Mouse (Mus musculus): ENCODE results near the gene Rpl36-ps4. TPM values are rescaled to one million over a fixed set of nuclear protein-coding genes. Genes with fewer than 3 reads are reported as not detected.

The Rpl36-ps4 gene
- polyA plus RNA-seq (2016; fragmentation: Nextera tagmentation; extraction: Ambion mirVana) = not detected in 2 replicates

DNA sequence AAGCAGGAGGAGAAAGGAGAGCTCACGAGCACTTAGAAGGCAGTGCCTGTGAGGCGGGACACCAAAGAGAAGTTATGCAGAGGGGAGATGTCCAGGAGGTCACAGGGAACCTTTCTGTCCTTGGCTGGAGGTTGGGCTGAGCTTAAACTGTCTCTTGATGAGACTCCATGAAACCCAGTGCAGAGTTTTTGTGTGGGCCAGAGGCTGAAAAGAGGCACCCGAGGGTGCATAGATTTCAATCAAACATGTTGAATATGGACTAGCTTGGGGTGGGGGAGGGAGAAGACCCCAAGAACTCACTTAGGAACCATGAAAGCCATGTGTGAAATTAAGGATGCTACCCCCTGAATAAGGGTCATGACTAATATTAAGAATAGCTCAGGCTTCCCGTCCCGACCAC is at the start of gene Rpl36-ps4:
Gene Rpl36-ps4, plus strand, starts transcription at position 301 of the 400 bp plus-strand sequence.
- H3K27me3 ChIP-seq (ENCODE audit: low read depth, poor library complexity, severe bottlenecking) = no peaks in the 10 kb centered on the region
- no peaks in the 10 kb centered on the region for H3K9me3 ChIP-seq (replicated peaks)
- H3K36me3 ChIP-seq = no peaks in the 10 kb centered on the region
- no peak within 1 kb of the TSS for H3K4me3 ChIP-seq
- H3K27ac ChIP-seq (replicated peaks) = no peak within 1 kb of the TSS
- no peaks in the 10 kb centered on the region for H3K4me1 ChIP-seq
- 93% methylated on average over 5 of the region's 5 CpGs for WGBS
- DNase-seq (ENCODE audit: low spot score) = no peak

DNA sequence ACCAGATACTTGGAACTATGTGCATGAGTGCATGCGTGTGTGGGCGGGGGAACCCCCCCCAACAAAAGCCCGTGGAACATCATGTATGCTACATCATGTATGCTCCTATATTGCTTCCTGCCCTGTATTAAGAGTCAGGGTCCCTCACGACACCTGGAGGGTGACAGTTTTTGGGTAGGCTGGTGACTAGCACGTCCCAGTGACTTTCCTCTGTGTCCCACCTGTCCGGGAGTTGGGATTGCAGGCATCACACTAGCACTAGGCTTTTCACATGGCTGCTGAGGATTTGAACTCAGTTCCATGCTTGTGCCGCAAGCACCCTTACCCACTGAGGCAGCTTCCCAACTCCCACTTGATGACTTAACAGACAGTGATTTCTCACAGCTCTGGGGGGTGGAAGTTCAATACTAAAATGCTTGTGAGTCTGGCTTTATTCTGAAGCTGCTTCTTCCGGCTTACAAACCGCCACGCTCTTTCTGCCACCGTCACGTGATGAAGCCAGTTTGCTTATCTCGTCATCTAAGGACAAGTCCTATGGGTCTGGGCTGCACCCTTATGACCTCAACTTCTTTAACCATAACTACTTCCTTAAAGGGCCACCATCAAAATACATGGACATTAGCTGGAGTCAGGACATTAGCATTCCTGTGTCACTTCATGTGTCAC is 49.2 kb upstream of the Rpl36-ps4 start:
- 90% methylated on average over 13 of the region's 13 CpGs for WGBS
- peak; percentile 7 for DNase-seq (ENCODE audit: low spot score)
- H3K36me3 ChIP-seq = no peaks in the 10 kb centered on the region
- no peak overlapping the region for H3K4me3 ChIP-seq
- H3K4me1 ChIP-seq = peaks cover 10% of the 10 kb centered on the region
- no peaks in the 10 kb centered on the region for H3K9me3 ChIP-seq (replicated peaks)
- peaks cover 32% of the 10 kb centered on the region for H3K27me3 ChIP-seq (ENCODE audit: low read depth, poor library complexity, severe bottlenecking)
- no peak overlapping the region for H3K27ac ChIP-seq (replicated peaks)

DNA sequence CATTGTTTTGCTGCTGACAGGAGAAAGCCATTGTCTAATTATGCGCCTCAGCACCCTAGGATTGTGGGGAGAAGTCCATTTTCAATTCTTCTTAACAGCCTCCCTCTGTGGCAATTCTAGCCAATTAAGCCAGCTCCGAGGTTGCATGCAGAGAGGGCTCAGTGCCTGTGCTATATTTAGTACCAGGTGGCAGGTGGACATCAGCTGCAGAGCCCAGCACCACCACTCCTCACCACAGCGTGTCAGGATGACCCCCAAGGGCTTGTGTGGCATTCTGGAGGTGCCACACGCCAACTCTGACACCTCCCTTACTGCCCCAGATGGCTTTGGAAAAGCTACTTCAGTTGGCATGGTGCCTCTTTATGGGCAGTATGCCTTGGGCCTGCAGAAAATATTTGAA is 48.5 kb upstream of the Rpl36-ps4 start:
- no peak for DNase-seq (ENCODE audit: low spot score)
- Histone ChIP-seq H3K4me1 (peaks cover 13% of the 10 kb centered on the region), H3K9me3 (replicated peaks) (no peaks in the 10 kb centered on the region), H3K27me3 (ENCODE audit: low read depth, poor library complexity, severe bottlenecking) (peaks cover 35% of the 10 kb centered on the region), H3K36me3 (no peaks in the 10 kb centered on the region), H3K27ac (replicated peaks) (no peak overlapping the region), H3K4me3 (no peak overlapping the region)
- WGBS = 36% methylated on average over 4 of the region's 4 CpGs

DNA sequence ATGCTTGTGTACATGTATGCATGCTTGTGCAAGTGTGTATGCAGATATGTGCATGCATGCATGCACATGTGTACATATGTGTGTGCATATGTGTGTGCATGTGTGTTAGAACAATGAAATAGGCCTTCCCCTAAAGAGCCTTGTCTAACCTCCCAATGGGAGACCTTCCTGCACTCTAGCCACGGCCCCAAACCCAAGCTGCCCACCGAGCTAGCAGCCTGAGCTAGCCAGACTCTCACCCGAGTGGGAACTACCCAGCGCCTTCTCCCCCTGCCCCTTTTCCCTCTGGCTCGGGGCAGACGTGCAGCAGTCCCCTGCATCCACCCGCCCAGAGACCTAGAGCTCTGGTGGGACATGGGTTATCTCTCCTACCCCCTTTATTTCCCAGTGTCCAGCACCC is 47.3 kb upstream of the Rpl36-ps4 start:
- Histone ChIP-seq H3K27me3 (ENCODE audit: low read depth, poor library complexity, severe bottlenecking) (peaks cover 35% of the 10 kb centered on the region), H3K9me3 (replicated peaks) (no peaks in the 10 kb centered on the region), H3K36me3 (no peaks in the 10 kb centered on the region), H3K4me1 (peaks cover 25% of the 10 kb centered on the region), H3K27ac (replicated peaks) (no peak overlapping the region), H3K4me3 (no peak overlapping the region)
- DNase-seq (ENCODE audit: low spot score) = peak; percentile 6
- WGBS = 81% methylated on average over 7 of the region's 7 CpGs

DNA sequence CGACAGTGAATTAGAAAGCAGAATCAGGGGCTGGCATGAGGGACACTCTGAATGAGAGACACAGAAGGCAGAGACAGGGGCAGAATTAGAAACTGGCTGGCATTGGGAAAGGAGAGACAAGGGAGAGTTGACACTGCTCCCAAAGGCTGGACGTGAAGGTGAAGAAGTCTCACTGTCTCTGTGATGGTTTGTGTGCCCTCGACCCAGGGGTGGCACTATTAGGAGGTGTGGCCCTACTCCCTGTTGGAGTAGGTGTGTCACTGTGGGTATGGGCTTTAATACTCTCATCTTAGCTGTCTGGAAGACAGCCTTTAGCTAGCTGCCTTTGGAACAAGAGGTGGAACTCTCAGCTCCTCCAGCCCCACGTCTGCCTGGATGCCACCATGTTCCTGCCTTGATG is 46.8 kb upstream of the Rpl36-ps4 start:
- H3K9me3 ChIP-seq (replicated peaks) = no peaks in the 10 kb centered on the region
- WGBS = 87% methylated on average over 4 of the region's 4 CpGs
- peaks cover 30% of the 10 kb centered on the region for H3K4me1 ChIP-seq
- no peak overlapping the region for H3K27ac ChIP-seq (replicated peaks)
- no peaks in the 10 kb centered on the region for H3K36me3 ChIP-seq
- no peak overlapping the region for H3K4me3 ChIP-seq
- H3K27me3 ChIP-seq (ENCODE audit: low read depth, poor library complexity, severe bottlenecking) = peaks cover 35% of the 10 kb centered on the region
- DNase-seq (ENCODE audit: low spot score) = peak; percentile 6

DNA sequence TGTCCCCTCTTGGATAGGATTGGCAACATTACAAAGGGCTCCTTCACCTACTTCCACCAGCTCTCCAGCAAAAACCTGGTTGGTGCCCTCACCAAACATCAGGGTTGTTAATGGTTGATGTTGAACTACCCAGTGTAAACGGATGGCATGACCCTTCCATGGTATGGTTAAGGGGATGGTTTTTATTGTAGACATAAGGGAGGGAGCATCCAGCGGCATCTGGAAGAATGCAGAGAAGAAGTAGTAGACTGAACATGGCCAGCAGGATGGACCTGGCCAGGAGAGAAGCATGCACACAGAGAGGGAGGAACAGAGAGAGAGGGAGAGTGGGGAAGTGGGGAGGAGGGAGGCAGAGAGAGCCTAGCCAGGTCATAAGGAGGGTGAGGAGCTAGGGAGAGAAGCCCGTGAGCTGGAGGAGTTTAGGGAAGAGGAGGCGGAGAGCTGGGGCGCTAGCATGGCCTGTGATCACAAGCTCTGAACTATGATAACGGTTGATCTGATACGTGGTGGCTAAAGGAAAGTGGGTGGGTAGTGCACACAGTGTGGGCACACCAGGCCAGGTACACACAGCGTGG is 45.3 kb upstream of the Rpl36-ps4 start:
- WGBS = 85% methylated on average over 8 of the region's 8 CpGs

DNA sequence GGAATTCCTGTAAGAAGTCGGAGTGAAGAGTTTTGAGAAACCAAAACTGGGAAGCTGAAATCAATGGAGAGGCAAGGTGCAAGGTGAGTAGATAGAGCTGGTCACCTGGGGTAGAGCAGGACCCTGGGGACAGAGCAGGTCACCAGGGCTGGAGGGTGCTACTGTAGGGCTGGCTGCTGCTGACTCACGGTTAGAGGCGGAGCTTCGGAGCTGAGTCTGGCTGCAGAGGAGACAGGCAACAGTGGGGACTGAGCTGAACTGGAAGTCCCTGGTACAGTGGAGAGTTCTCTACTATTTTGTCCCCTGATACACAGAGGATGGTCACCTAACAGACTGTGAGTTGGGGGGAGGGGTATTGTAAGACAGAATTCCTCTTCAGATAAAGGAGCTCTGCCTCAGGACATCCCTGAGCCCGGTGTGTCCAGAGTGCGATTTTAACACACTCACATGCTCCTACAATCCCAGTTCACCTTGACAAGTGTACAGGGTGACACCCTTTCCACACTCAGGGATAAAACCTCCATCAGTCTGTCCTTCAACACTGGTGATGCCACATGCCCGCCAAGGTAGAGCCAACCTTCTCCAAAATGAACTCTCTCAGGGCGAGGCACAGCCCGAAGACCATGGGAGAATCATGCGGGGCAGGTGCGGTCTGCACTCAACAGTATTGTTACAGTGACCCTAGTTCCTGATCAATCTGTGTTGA is 44.3 kb upstream of the Rpl36-ps4 start:
- DNase-seq (ENCODE audit: low spot score) = peak; percentile 12
- Histone ChIP-seq H3K4me1 (peaks cover 47% of the 10 kb centered on the region), H3K36me3 (no peaks in the 10 kb centered on the region), H3K27me3 (ENCODE audit: low read depth, poor library complexity, severe bottlenecking) (peaks cover 49% of the 10 kb centered on the region), H3K27ac (replicated peaks) (0 out of 2 replicates have a peak overlapping the region, but pooled peaks have one; percentile 81), H3K4me3 (no peak overlapping the region), H3K9me3 (replicated peaks) (no peaks in the 10 kb centered on the region)
- WGBS = 81% methylated on average over 11 of the region's 11 CpGs

More for the DNA sequence above, 45.3 kb upstream of the Rpl36-ps4 start:
- peaks cover 44% of the 10 kb centered on the region for H3K4me1 ChIP-seq
- H3K4me3 ChIP-seq = no peak overlapping the region
- H3K27me3 ChIP-seq (ENCODE audit: low read depth, poor library complexity, severe bottlenecking) = peaks cover 44% of the 10 kb centered on the region
- H3K36me3 ChIP-seq = no peaks in the 10 kb centered on the region
- H3K27ac ChIP-seq (replicated peaks) = 0 out of 2 replicates have a peak overlapping the region, but pooled peaks have one; percentile 17
- DNase-seq (ENCODE audit: low spot score) = peak; percentile 9
- no peaks in the 10 kb centered on the region for H3K9me3 ChIP-seq (replicated peaks)

DNA sequence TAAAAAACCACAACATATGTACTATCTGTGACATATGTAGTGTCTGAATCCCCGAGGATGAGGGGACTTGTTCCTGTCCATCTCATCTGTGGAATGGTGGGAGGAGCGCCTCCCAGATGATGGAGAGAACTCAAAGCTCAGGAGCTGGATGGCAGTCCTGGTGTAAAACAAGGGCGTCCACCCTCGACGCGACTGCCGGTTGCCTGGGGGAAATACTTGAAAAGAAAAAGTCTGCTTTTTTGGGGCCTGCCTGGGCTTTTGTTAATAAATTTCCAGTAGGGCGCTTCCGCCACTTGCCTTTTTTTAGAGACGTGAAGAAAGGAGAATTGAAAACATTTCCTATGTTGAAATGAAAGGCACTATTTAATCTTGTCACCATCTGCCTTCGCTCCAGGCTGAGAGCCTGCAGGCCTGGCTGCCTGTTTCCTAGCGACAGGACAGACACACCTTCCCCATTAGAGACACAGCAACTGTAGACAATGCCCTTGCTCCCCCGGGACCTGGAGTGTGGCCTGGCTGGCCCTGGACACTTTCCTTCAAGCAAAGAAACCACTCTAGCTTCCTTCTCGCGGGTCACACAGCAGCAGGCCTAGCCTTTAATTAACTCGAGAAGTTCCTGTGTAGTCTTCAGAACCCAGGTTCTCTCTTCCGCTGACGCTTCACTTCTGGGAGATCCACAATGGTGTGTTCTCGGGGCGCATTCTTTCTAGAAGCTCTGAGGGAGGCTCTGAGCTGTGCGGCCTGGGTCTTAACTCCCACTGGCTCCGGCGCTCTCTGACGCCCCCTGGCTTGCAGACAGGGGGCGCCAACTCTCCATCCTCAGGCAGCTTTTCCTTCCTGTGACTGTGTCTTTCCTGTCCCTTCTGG is 43.3 kb upstream of the Rpl36-ps4 start:
- Histone ChIP-seq H3K36me3 (no peaks in the 10 kb centered on the region), H3K9me3 (replicated peaks) (no peaks in the 10 kb centered on the region), H3K4me3 (peak overlapping the region; percentile 29), H3K27ac (replicated peaks) (peak overlapping the region; percentile 81), H3K27me3 (ENCODE audit: low read depth, poor library complexity, severe bottlenecking) (peaks cover 49% of the 10 kb centered on the region), H3K4me1 (peaks cover 43% of the 10 kb centered on the region)
- WGBS = 14% methylated on average over 25 of the region's 25 CpGs
- DNase-seq (ENCODE audit: low spot score) = peak; percentile 78

DNA sequence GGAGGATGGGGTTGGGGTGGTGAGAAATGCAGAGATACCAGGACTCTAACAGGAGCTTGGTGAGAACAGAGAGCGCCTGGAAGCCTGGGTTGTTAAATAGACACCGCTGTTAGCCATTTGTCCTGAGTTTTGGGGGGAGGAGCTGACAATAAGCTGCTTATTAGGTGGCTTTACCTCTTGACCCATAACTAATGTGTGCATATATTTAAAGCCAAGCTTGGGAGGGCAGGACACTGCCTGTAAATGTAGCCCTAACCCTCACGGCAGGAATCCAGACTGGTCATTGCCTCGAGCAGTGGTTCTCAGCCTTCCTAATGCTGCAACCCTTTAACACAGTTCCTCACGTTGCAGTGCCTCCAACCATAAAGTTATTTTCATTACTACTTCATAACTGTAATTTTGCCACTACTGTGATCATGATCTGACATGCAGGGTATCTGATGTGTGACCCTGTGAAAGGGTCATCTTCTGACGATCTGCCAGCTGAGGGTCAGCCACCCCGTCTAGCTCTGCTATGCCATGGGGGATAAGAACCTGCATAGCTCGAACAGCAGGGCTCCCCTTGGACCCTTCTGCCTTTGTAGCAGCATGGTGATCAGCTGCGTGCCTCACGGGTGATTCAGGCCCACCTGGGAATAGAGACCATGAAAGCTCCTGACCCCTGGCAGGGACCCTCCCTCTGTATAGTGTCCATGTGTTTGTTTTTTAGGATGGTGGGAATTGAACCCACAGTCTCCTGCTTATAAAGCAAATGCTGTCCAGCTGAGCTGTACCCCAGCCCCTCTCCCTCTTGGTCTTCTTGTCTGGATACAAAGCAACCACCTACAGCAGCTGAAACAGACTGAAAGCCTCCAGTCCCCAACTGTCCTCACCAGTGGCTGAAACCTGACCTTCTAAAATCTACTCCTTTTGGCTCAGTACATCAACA is 42.0 kb upstream of the Rpl36-ps4 start:
- Histone ChIP-seq H3K4me3 (no peak overlapping the region), H3K27ac (replicated peaks) (peak overlapping the region; percentile 81), H3K36me3 (no peaks in the 10 kb centered on the region), H3K27me3 (ENCODE audit: low read depth, poor library complexity, severe bottlenecking) (peaks cover 42% of the 10 kb centered on the region), H3K4me1 (peaks cover 43% of the 10 kb centered on the region), H3K9me3 (replicated peaks) (no peaks in the 10 kb centered on the region)
- WGBS = 17% methylated on average over 10 of the region's 10 CpGs
- DNase-seq (ENCODE audit: low spot score) = peak; percentile 51

DNA sequence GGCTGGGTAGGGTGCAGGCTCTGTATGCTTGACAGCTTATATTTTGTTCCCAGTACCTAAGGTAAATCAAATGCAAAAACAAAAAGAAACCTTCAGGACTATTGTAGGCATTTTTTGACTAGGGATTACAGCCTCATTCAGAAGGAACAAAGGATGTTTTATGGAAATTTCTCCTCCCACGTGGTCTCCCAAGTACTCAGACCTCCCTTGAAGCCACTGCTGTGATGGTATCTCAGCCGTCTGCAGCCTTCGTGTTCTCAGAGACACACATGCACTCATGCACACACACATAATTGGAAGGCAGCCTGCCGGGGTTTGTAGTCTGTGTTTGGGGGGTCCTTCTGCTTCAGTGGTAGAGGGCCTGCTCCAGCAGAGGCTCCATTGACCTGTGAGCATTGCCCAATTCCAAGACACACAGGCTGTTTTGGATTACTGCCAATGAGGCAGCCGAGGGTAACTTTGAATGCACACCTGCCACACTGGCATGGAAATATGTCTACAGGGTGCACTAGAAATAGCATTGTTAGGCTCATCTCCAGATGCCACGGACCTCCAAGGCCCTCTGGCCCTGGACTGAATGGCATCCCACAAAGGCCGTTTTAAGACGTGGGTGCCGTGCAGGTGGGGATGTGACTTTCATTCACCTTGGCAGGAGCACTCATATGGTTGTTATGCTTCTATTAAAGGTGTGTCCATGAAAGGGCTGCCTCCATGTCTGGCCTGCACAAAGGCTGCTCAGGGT is 41.1 kb upstream of the Rpl36-ps4 start:
- DNase-seq (ENCODE audit: low spot score) = peak; percentile 25
- 53% methylated on average over 9 of the region's 9 CpGs for WGBS
- no peak overlapping the region for H3K4me3 ChIP-seq
- H3K36me3 ChIP-seq = no peaks in the 10 kb centered on the region
- peak overlapping the region; percentile 81 for H3K27ac ChIP-seq (replicated peaks)
- H3K4me1 ChIP-seq = peaks cover 43% of the 10 kb centered on the region
- no peaks in the 10 kb centered on the region for H3K9me3 ChIP-seq (replicated peaks)
- H3K27me3 ChIP-seq (ENCODE audit: low read depth, poor library complexity, severe bottlenecking) = peaks cover 34% of the 10 kb centered on the region

DNA sequence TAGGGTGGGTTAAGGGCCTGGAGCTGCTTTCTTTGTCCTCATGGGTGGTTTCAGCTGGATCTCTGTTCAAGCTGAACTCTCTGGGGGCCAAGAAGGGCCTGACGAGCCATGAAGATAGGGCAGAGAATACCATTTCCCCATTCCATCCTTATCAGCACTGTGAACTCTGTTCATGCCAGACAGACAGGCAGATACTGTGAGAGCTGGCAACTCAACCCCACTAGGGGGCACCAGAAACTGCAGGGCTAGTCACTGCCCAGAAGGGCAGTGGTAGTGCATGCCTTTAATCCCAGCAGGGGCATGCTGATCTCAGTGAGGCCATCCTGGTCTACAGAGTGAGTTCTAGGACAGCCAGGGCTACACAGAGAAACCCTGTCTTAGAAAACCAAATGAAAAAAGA is 38.2 kb upstream of the Rpl36-ps4 start:
- no peaks in the 10 kb centered on the region for H3K9me3 ChIP-seq (replicated peaks)
- peak; percentile 58 for DNase-seq (ENCODE audit: low spot score)

More for the DNA sequence above, 38.2 kb upstream of the Rpl36-ps4 start:
- WGBS = 57% methylated on average over 1 of the region's 1 CpGs
- H3K4me3 ChIP-seq = no peak overlapping the region
- H3K36me3 ChIP-seq = no peaks in the 10 kb centered on the region
- peaks cover 13% of the 10 kb centered on the region for H3K27me3 ChIP-seq (ENCODE audit: low read depth, poor library complexity, severe bottlenecking)
- peaks cover 31% of the 10 kb centered on the region for H3K4me1 ChIP-seq
- H3K27ac ChIP-seq (replicated peaks) = no peak overlapping the region
